Mouse (Mus musculus) thymus, postnatal 36 days (tissue): ENCODE measurements around the gene Megf9.

Source experiments
- DNase-seq, 2 experiments: peaks; one replicate each; pipeline ENCODE4 v3.0.0; 2022; ENCODE audit warnings: mixed read lengths in 2 of 2

Megf9 gene

GRCm38 (mm10) chr4:70521506-70522292 is 13.1 kb downstream of the Megf9 start:
- DNase-seq = no peak

GRCm38 (mm10) chr4:70517646-70518045 is 17.1 kb downstream of the Megf9 start:
- DNase-seq = no peak

DNA sequence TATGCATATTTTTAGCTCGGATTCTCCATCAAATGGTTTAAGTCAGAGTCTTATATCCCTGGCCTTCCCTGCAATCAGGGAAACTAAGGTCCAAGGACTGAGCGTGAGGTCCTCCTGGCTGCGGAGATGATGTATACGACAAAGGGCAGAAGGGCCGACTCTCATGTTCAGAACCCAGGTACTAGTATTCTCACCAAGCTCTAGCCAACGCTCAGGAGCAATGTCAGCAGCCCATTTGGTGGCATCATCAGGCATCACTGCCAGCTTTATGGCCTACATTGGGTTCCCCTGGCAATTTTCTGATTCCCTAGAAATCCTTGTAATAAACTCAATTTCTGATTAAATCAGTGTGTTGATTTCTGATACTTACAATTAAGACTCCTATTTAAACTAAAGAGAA is 18.5 kb downstream of the Megf9 start:
- DNase-seq = no peak

- no peak for DNase-seq
These were observed 19.3 kb downstream of the Megf9 start for GRCm38 (mm10) chr4:70515514-70515913.

DNA sequence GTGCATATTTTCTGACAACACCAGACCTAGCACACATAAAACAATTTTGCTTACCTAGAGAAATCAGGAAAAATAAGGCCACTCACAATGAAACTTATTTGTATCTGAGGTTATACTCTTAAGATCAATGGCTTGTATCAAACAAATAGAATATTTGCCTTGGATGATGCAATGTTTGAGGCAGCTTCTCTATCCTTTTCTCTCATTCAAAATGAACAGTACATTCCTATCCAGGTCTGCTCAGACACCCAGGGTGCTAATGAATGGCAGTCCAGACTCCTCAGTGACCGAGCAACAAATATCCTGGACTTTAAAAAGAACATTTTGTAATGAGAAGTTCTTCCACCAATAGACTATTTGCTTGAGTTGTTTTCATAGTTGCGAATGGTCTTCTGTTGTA is 24.8 kb downstream of the Megf9 start:
- DNase-seq = no peak

DNA sequence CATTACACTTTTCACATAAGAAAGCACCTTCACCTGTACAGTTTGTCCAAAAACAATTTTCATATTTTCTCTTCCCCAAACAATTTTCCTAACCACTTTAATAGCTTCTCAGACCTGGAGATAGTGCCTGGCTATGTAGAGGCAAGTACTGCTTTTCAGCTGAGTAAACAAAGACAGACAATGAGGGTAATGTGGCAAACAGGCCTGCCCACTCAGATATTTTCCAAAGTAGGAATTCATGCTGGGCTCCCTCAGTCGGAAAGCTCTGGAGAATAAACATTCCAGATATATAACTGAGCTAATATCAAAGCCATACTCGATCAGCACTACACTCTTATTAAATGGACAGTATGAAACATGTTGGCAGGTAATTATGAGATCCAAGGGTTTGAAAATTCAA is 25.2 kb downstream of the Megf9 start:
- no peak for DNase-seq

- DNase-seq = no peak
These were observed 26.6 kb downstream of the Megf9 start for GRCm38 (mm10) chr4:70508207-70508606.

- no peak for DNase-seq
These were observed 28.8 kb downstream of the Megf9 start for GRCm38 (mm10) chr4:70505951-70506350.

- no peak for DNase-seq
These were observed 31.0 kb downstream of the Megf9 start for GRCm38 (mm10) chr4:70503827-70504226.

DNA sequence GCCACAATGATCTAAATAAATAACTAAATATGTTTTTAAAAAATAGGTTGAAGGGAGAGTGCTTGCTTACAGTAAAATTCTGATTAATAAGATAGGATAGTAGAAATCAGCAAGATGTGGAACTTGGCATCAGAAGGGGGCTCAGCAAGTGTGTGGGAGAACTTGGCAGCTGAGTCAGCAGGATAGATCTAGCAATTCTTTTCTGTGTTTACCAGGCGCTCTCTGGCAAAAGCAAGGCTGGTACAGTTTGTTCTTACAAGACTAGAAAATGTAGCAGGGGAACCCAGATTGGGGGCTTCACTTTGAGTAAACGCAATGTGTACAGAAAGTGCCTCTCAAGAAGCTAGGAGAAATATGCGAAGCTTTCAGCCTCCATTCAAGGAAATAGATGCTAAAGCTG is 35.5 kb downstream of the Megf9 start:
- no peak for DNase-seq

GRCm38 (mm10) chr4:70496978-70497377 is 37.8 kb downstream of the Megf9 start:
- DNase-seq = no peak

GRCm38 (mm10) chr4:70489792-70490191 is 45.0 kb downstream of the Megf9 start:
- DNase-seq = no peak

DNA sequence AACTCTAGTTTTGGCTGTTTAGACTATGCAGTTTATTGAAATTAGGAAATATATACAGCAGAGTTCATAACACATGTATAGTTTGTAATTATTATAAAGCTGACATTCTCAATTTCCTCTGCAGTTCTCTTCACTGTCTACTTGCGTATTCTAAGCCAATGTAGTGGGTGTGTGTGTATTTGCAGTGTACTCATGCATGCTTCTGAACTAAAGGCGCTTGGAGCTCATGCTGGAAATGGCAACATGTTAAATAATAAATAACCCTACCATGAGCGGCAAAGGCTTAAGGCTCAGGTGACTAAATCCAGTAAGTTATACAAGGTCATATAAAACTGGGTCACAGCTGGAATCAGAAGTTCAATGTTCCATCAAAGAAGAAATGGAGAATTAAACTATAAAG is 46.4 kb downstream of the Megf9 start:
- no peak for DNase-seq

DNA sequence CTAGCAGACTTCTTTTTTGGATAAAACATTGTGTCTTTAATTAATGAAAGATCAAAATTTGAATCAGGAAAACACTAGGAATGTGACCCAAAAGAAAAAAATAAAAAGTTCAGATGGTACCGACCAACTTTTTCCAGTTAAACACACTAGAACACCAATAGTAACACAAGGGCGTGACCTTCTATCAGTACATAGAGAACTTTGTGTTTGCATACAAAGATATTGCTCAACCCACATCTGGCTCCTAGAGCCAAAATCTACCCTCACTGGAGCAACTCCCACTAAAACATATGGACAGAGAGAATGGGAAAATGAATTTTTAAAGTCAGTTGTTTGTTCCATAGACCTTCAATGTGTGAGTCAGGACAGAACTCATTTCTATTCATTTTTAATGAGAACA is 50.7 kb downstream of the Megf9 start:
- DNase-seq = no peak

GRCm38 (mm10) chr4:70481931-70482330 is 52.9 kb downstream of the Megf9 start:
- no peak for DNase-seq

- DNase-seq = no peak
These were observed 63.4 kb downstream of the Megf9 start for GRCm38 (mm10) chr4:70471398-70471797.

- no peak for DNase-seq
These were observed 68.7 kb downstream of the Megf9 start for GRCm38 (mm10) chr4:70465921-70466689.

DNA sequence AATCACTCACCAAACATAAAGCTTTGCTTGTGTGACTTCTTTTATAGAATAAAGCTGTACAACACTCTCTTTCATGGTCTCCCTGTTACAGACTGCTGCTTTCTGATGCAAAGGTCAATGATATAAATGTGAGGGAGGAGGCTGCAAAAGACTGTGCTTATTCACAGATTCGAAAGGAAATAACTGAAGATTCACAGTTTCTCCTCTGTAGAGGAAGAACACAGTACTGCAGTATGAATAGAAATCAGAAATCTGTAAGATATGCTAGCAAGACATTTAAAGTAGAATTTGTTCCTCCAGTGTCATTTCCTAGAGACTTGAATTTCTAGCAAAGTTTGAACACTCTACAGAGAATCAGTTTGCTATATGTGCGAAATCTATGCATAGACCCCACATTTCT is 71.5 kb downstream of the Megf9 start:
- DNase-seq = no peak

GRCm38 (mm10) chr4:70461416-70461815 is 73.4 kb downstream of the Megf9 start:
- no peak for DNase-seq

DNA sequence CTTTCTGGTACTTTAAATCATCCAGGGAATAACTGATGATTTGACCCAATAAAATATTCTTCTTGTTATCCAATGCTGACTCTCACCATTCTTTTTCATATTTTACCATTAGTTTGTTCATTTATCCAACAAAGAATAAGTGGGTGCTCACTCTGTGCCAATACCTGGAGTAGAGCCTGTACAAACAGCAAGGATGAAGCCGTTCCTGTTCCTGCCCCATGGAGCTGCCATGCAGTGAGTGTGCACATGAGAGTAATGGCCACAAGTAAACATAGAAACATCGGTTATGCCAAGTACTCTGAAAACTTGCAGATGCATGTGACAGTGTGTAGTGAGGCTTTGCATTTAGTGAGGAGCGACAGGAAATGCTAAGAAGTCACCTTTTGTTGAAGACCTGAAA is 82.6 kb downstream of the Megf9 start:
- no peak for DNase-seq

GRCm38 (mm10) chr4:70451750-70452149 is 83.0 kb downstream of the Megf9 start:
- peak in 1 of 2 experiments; percentile 5 for DNase-seq

GRCm38 (mm10) chr4:70449668-70450067 is 85.1 kb downstream of the Megf9 start:
- DNase-seq = no peak

DNA sequence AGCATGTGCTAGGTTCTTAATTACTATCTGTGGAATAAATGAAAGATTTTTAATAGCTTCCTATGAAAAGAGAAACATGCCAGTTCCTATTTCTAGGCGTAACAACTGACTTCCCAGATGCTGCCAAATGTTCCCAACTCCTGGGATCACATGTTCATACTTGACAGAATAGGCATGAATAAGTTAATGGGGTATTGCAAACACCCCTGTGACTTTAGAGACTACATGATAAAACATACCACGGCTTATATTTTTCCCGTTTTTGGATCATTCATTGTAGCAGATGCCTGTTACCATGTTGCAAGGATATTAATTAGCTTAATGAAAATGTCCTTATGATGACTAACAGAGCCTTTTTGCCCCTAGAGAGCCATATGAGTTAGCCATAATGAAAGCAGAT is 88.0 kb downstream of the Megf9 start:
- DNase-seq = no peak

GRCm38 (mm10) chr4:70420202-70420601 is 114.6 kb downstream of the Megf9 start:
- DNase-seq = no peak
